Mouse (Mus musculus) stomach, embryonic 15.5 days (tissue): ENCODE results near the gene Cyb5rl. TPM values are rescaled to one million over a fixed set of nuclear protein-coding genes. Genes with fewer than 3 reads are reported as not detected.
"Not testable (repeated sequence)": the region's sequence is repeated elsewhere in the genome, so short reads cannot be mapped to it uniquely, and the experiment has no call there.

Experiments used
- ATAC-seq: fragments of 200-750 bp; cut with Nextera tagmentation; 2 replicates; pipeline ENCODE4 v1.8.0; 2017; ENCODE audit warnings: low read depth, moderate number of reproducible peaks, moderate TSS enrichment; ENCODE audit not compliant: insufficient read depth, low FRiP score
- H3K27ac ChIP-seq: fragments of 300-500 bp; sonication (generic); 2 replicates; pipeline ENCODE4 v1.5.1; 2015; ENCODE audit warnings: mild to moderate bottlenecking, inconsistent platforms
- H3K27me3 ChIP-seq: fragments of 300-500 bp; sonication (generic); replicated peaks from 2 replicates; pipeline ENCODE4 v1.6.1; 2015; ENCODE audit warnings: inconsistent platforms
- H3K36me3 ChIP-seq: fragments of 300-500 bp; sonication (generic); 2 replicates; pipeline ENCODE4 v1.6.1; 2015; ENCODE audit warnings: inconsistent platforms
- H3K4me1 ChIP-seq: fragments of 300-500 bp; sonication (generic); 2 replicates; pipeline ENCODE4 v1.6.1; 2015; ENCODE audit warnings: inconsistent platforms
- H3K4me2 ChIP-seq: fragments of 300-500 bp; sonication (generic); 2 replicates; pipeline ENCODE4 v1.6.1; 2015; ENCODE audit warnings: mild to moderate bottlenecking, inconsistent platforms
- H3K4me3 ChIP-seq: fragments of 300-500 bp; sonication (generic); replicated peaks from 2 replicates; pipeline ENCODE4 v1.5.1; 2015; ENCODE audit warnings: inconsistent platforms
- H3K9ac ChIP-seq: fragments of 300-500 bp; sonication (generic); 2 replicates; pipeline ENCODE4 v1.6.1; 2015; ENCODE audit warnings: inconsistent platforms
- H3K9me3 ChIP-seq: fragments of 300-500 bp; sonication (generic); 2 replicates; pipeline ENCODE4 v1.6.1; 2016; ENCODE audit warnings: inconsistent platforms
- WGBS: fragments of 180-500 bp; shearing (Covaris S2); methylation state at CpG from one replicate; pipeline ENCODE4 v1.1.7; 2015; 5-methylcytosine and 5-hydroxymethylcytosine counted together
- polyA plus RNA-seq: library from polyadenylated mRNA; unstranded; fragments of >200 nt; fragmentation: Nextera tagmentation; extraction: Ambion mirVana; gene quantifications from 2 replicates; pipeline ENCODE4 v1.2.1, GENCODE M21; 2015

The Cyb5rl gene
- polyA plus RNA-seq, 1 experiment from 2014 or later: 6.1 TPM

DNA sequence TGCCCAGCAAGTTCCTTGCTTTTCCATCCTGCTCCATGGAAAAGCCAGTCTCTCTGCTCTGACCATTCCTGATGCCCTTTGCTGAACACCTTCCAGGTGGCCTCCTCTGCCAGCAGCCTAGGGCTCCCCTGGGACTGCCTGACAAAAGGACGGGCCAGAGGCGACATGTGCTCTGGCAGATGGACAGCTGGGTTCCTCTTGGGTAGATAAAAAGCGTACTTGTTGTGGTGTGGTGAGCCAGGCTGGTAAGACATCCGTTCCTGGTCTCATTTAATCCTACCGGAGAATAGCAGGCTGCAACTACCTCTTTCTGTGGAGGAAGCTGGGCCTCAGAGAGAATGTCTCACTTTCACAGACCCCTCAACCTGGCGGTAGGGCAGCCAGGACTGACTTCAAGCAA, 29.3 kb downstream of the Cyb5rl start:
- Histone ChIP-seq H3K4me2 (no peak overlapping the region), H3K9ac (no peak overlapping the region), H3K36me3 (no peaks in the 10 kb centered on the region), H3K9me3 (no peaks in the 10 kb centered on the region), H3K4me1 (peaks cover 6% of the 10 kb centered on the region; the same call in 1 of the 2 replicates), H3K27ac (no peak overlapping the region), H3K4me3 (no peak overlapping the region), H3K27me3 (no peaks in the 10 kb centered on the region)
- no peak for ATAC-seq
- WGBS: 59% methylated on average over 6 of the region's 6 CpGs

DNA sequence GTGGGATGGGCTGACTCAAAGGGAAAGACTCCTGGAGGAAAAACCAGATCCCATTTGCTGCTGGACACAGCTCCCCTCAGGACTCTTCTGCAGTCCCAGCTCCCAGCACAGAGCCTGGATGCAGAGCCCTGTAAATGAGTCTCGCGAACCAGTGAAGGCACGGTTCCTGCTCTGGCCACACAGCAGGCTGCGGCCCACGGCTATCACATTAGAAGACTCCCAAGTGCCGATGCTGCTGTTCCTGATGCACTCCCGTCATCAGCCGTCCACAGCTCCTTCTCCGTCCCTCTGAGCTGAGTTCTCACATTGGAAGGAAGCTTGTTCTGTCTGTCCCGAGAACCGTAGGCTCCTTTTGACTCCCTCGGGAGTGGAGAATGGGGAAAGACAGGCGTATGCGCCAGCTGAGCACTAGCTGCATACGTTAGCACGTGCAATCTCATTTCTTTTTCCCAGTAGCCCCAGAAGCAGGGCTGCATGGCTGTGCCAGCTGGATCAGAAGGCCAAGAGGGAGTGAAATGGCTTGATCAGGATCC, 30.1 kb downstream of the Cyb5rl start, which contains the start of gene Cdcp2:
Gene Cdcp2, plus strand, starts transcription at position 51 of the 533 bp plus-strand sequence.
- Histone ChIP-seq H3K4me3 (no peak within 1 kb of the TSS), H3K9ac (no peak within 1 kb of the TSS), H3K36me3 (no peaks in the 10 kb centered on the region), H3K27ac (no peak within 1 kb of the TSS), H3K4me2 (peak within 1 kb of the TSS; percentile 23), H3K9me3 (no peaks in the 10 kb centered on the region), H3K4me1 (peaks cover 6% of the 10 kb centered on the region; the same call in 1 of the 2 replicates), H3K27me3 (no peaks in the 10 kb centered on the region)
- WGBS: 63% methylated on average over 16 of the region's 16 CpGs
- no peak for ATAC-seq

DNA sequence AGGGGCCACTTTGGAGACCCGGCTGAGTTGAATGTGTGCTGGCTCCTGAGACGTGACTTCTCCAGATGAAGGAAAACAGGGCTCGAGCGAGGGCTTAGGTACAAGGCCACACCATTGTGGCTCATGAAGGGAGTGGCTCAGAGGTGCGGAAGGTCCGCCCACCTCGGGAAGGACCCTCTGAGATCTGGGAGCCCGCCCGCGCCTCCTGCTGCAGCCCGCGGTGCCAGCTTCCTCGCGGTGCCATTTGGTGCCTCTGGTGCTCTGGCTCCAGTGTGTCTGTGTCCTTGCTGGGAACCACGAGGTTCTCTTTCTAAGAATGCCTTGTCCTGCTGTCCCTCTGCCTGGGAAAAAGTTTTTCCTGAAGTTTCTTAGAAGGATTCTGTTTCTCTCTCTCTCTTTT, 31.1 kb downstream of the Cyb5rl start:
- peaks cover 6% of the 10 kb centered on the region; the same call in 1 of the 2 replicates for H3K4me1 ChIP-seq
- 32% methylated on average over 15 of the region's 15 CpGs for WGBS
- peak overlapping the region; percentile 23 for H3K4me2 ChIP-seq
- H3K9ac ChIP-seq: no peak overlapping the region
- no peak overlapping the region for H3K27ac ChIP-seq
- H3K36me3 ChIP-seq: no peaks in the 10 kb centered on the region
- no peak for ATAC-seq
- H3K4me3 ChIP-seq: no peak overlapping the region
- no peaks in the 10 kb centered on the region for H3K27me3 ChIP-seq
- no peaks in the 10 kb centered on the region for H3K9me3 ChIP-seq

DNA sequence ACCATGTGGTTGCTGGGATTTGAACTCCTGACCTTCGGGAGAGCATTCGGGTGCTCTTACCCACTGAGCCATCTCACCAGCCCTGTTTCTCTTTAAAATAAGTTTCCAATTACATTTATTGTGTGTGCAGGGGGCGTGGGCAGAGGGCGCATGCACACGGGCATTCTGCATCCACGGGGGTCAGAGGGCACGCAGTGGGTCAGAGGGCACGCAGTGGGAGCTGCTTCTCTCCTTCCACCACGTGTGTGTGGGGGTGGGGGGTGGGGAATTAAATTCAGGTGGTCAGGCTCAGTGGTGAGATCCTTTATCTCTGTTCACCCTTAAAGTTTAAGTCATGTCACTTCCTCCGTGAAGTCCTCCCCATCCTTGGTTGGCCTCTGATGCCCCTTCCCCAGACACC, 31.6 kb downstream of the Cyb5rl start:
- H3K4me2 ChIP-seq: no peak overlapping the region
- ATAC-seq: no peak
- WGBS: 74% methylated on average over 10 of the region's 10 CpGs
- H3K27me3 ChIP-seq: no peaks in the 10 kb centered on the region
- H3K9me3 ChIP-seq: no peaks in the 10 kb centered on the region
- no peaks in the 10 kb centered on the region for H3K36me3 ChIP-seq
- no peak overlapping the region for H3K4me3 ChIP-seq
- no peak overlapping the region for H3K9ac ChIP-seq
- peaks cover 6% of the 10 kb centered on the region; the same call in 1 of the 2 replicates for H3K4me1 ChIP-seq
- no peak overlapping the region for H3K27ac ChIP-seq

DNA sequence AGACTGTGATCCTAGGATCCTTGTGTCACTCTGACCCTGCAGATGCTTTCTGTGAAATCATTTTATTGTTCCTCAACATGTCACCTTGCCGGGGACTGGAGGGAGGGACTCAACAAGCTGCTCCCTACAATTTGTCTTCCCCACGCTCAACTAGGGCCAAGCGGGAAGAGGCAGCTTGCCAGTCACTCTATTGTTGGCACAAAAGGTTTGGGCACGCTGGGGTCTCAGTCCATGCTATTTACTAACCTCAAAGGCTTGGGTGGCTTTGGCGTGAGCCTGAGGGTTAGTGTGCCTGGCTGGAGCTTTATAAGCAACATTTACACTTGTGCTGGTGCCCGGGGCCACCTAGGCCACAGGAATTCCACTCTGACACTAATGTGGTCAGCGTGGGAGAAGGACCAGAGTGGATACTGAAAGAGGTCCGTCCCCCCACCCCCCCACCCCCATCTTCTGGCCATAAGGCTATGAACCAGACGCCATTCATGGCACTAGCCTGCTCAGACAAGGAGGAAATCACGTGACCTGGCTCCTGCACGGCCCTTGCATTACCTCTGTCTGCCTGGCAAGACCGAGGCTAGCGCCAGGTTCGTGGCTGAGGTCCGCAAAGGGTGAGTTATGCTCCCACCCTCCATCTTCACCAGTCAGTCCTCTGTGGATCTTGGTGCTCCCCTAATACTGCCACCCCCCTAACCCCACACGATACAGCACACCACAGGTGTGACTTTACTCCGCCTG, 32.2 kb downstream of the Cyb5rl start:
- WGBS: 80% methylated on average over 17 of the region's 17 CpGs
- Histone ChIP-seq H3K36me3 (no peaks in the 10 kb centered on the region), H3K4me2 (no peak overlapping the region), H3K27ac (no peak overlapping the region), H3K4me1 (peaks cover 6% of the 10 kb centered on the region; the same call in 1 of the 2 replicates), H3K27me3 (no peaks in the 10 kb centered on the region), H3K4me3 (no peak overlapping the region), H3K9me3 (no peaks in the 10 kb centered on the region), H3K9ac (no peak overlapping the region)
- ATAC-seq: no peak

DNA sequence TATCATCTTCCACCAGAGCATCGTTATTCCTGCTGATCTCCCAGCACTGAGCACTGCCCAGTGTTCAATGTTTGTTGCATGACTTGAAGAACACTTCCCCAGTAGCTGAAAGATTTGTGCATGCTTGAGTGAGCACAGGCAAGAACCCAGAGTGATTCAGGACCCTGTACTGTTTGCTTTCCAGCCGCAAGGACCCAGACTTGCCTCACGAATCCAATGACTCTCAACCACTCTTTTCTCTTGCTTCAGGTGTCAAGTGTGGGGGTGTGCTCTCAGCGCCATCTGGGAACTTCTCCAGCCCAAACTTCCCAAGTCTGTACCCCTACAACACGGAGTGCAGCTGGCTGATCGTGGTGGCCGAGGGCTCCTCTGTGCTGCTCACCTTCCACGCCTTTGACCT, 35.4 kb downstream of the Cyb5rl start:
- ATAC-seq: no peak
- H3K36me3 ChIP-seq: no peaks in the 10 kb centered on the region
- no peaks in the 10 kb centered on the region for H3K9me3 ChIP-seq
- no peak overlapping the region for H3K27ac ChIP-seq
- no peak overlapping the region for H3K4me3 ChIP-seq
- WGBS: 66% methylated on average over 8 of the region's 8 CpGs
- H3K4me1 ChIP-seq: peaks cover 5% of the 10 kb centered on the region; the same call in 1 of the 2 replicates
- H3K9ac ChIP-seq: no peak overlapping the region
- H3K4me2 ChIP-seq: no peak overlapping the region
- H3K27me3 ChIP-seq: no peaks in the 10 kb centered on the region

DNA sequence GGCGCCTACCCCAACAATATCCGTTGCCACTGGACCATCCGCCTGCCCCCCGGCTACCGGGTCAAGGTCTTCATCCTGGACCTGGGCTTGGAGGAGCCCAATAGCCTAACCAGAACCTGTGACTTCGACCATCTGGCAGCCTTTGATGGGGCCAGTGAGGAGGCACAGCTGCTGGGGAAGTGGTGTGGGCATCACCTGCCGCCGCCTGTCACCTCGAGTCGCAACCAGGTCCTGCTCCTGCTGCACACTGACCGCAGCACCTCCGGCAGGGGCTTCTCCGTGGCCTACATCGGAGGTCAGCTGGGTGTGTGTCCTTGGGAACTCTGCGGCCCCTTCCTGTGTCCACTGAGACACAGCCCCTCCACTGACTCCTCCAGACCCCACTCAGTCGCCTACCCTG, 40.0 kb downstream of the Cyb5rl start:
- no peaks in the 10 kb centered on the region for H3K9me3 ChIP-seq
- no peaks in the 10 kb centered on the region for H3K27me3 ChIP-seq
- WGBS: 88% methylated on average over 16 of the region's 16 CpGs
- no peaks in the 10 kb centered on the region for H3K4me1 ChIP-seq
- H3K36me3 ChIP-seq: no peaks in the 10 kb centered on the region
- ATAC-seq: no peak
- no peak overlapping the region for H3K4me2 ChIP-seq
- no peak overlapping the region for H3K9ac ChIP-seq
- no peak overlapping the region for H3K27ac ChIP-seq
- no peak overlapping the region for H3K4me3 ChIP-seq

DNA sequence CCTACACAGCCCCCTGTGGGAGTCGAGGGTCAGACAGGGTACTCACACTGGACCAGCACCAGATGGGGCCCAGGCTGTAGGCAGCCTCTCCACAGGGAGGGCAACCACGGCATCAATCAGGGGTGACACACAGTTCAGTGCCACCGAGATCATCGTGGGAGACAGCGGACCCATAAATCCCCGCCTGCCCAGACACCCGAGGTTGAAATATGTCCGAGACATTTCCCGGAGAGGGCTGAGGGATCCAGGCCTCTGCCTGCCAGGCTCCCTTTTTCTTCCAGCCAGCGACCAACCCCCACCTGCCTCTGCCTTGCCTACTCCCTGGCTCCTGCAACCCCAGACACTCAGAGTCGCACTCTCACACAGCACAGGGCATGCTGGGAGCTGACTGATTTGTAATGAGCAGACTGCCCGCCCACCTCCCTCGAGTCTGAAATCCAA, 41.5 kb downstream of the Cyb5rl start:
- WGBS: 26% methylated on average over 13 of the region's 13 CpGs
- no peak overlapping the region for H3K9ac ChIP-seq

DNA sequence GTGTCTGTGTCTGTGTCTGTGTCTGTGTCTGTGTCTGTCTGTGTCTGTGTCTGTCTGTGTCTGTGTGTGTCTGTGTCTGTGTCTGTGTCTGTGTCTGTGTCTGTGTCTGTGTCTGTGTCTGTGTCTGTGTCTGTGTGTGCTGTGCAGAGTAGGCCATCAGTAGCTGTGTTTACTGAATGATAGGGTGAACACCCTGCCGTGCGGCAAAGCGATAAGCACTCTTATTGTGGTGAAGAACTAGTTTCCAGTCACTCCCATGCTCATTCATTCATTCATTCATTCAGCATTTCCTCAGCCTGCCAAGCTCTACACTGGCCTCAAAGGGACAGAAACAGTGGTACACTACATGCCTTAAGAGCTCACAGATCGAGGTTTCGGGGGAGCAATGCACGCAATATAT, 42.4 kb downstream of the Cyb5rl start:
- not testable (repeated sequence) for H3K9me3 ChIP-seq, H3K4me1 ChIP-seq, H3K4me3 ChIP-seq, ATAC-seq, H3K9ac ChIP-seq, H3K4me2 ChIP-seq, H3K27ac ChIP-seq, H3K27me3 ChIP-seq, H3K36me3 ChIP-seq
- WGBS: 79% methylated on average over 6 of the region's 6 CpGs

More for the DNA sequence above, 41.5 kb downstream of the Cyb5rl start:
- ATAC-seq: no peak
- Histone ChIP-seq H3K27ac (no peak overlapping the region), H3K9me3 (no peaks in the 10 kb centered on the region), H3K27me3 (no peaks in the 10 kb centered on the region), H3K4me1 (no peaks in the 10 kb centered on the region), H3K4me3 (no peak overlapping the region), H3K36me3 (no peaks in the 10 kb centered on the region), H3K4me2 (peak overlapping the region; percentile 6; the same call in 1 of the 2 replicates)

DNA sequence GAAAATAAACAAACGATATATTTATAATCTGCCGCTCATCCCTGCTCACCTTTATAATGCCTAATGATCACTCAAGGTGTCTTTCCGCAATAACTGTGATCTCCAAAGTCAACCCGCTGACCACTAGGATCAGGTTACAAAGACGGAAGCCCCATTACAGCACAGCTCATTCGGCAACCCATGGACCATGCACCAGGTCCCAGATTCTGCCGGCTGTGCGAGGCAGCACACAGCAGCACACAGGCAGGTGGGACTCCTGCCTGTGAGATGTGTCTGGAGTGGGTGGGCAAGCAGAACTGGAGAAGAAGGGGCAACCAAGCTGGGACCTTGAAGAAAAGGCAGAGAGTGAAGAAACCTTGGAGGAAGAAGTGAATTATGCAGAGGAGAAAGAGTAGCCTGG, 47.5 kb downstream of the Cyb5rl start:
- WGBS: 41% methylated on average over 8 of the region's 8 CpGs
- no peak overlapping the region for H3K27ac ChIP-seq
- H3K4me1 ChIP-seq: no peaks in the 10 kb centered on the region
- H3K9me3 ChIP-seq: no peaks in the 10 kb centered on the region
- H3K27me3 ChIP-seq: no peaks in the 10 kb centered on the region
- no peak for ATAC-seq
- no peaks in the 10 kb centered on the region for H3K36me3 ChIP-seq
- no peak overlapping the region for H3K4me3 ChIP-seq
- no peak overlapping the region for H3K4me2 ChIP-seq
- H3K9ac ChIP-seq: no peak overlapping the region

DNA sequence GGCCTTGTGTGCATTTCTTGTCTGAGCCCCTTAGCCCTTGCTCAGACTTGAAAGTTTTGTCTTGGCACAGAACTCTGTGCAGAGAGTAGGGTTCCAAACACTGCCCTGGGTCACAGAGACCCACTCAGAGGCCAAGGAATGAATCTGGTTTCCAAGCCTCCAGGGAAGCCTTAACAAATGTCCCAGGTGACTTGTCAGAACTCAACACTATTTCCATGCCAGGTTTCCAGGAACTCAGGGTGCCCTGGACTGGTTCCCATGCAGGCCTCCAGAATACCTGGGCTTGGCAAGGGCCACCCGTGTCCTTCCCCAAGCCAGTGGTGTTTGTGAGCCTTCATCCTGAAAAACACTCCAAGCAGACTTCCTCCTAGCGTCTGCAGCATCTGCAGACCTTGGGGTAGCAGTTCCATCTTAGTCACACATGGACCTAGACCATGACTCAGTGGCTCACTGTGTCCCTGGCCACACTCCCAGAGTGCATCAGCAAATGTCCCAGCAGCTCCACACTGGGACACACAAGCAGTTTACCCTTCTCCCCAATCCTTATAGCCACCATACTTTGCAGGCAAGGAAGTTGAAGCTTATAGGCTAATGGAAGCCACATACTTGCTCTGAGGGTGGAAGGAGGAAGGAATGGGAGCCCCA, 51.1 kb downstream of the Cyb5rl start:
- no peak overlapping the region for H3K9ac ChIP-seq
- no peak for ATAC-seq
- H3K4me1 ChIP-seq: no peaks in the 10 kb centered on the region
- no peaks in the 10 kb centered on the region for H3K36me3 ChIP-seq
- H3K27me3 ChIP-seq: no peaks in the 10 kb centered on the region
- 92% methylated on average over 2 of the region's 2 CpGs for WGBS
- 0 out of 2 replicates have a peak overlapping the region, but pooled peaks have one; percentile 11 for H3K27ac ChIP-seq
- H3K4me2 ChIP-seq: no peak overlapping the region
- no peak overlapping the region for H3K4me3 ChIP-seq
- no peaks in the 10 kb centered on the region for H3K9me3 ChIP-seq

DNA sequence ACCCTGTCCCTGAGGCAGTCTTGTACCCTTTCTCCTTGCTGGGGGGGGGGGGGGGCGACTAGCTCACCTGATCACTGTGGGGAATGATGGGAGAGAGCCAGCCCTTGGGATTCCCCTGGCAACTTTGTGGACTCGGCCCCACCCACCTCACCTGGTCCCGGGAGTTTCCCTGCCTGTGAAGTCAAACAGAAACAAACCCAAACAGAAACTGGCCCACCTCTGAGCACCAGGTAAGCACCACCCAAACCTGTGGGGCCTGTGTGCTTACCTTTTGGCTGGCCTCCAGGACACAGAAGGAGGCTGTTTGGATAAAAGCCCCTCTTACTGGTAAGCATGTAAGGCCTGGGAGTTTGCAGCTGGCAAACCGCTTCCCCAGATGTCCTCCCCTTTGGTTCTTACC, 52.3 kb downstream of the Cyb5rl start:
- 45% methylated on average over 4 of the region's 4 CpGs for WGBS
- H3K27ac ChIP-seq: no peak overlapping the region
- peak; percentile 44; the same call in 1 of the 2 replicates for ATAC-seq

More for the DNA sequence above, 52.3 kb downstream of the Cyb5rl start:
- Histone ChIP-seq H3K4me1 (0 out of 2 replicates have a peak, but pooled peaks cover 2% of the 10 kb centered on the region), H3K4me2 (no peak overlapping the region), H3K27me3 (no peaks in the 10 kb centered on the region), H3K36me3 (no peaks in the 10 kb centered on the region), H3K4me3 (no peak overlapping the region), H3K9ac (no peak overlapping the region), H3K9me3 (no peaks in the 10 kb centered on the region)
